ENCODE assay signal across 8 mouse cellular contexts in the genomic region with DNA sequence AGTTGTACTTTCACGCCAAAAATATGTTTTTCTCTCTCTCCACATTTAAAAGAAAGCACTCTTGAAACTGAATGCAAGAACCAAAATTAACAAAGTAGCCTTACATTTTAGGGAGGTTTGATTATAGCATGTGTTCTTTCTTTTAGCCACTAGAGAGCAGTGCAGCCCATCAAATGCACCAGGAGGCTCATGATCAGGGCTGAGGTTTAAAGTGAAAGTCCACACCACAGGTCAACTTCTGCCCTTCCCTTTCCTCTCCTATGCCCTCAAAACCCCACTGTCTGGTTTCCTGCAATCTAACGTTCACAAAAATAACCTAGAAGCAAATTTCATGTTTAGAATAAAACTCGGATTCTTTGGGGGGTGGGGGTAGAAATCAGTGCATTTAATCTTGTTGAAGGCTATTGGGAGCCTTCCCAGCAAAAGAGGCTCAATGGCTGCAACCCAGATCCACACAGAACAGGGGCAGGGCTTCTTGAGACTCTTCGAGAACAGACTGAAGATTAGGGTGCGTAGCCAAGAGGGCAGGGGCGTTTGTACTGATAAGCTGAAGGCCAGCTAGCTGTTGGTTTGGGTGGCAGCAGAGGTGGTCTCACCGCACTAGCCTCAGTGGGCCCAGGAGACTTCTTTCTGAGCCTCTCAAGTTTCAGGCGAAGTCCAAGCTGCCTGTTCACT. TPM values are rescaled to one million over a fixed set of nuclear protein-coding genes. Genes with fewer than 3 reads are reported as not detected.
DNase-seq lines count a peak whose midpoint lies in the region; ATAC-seq lines count a peak whose summit lies in the region.

No protein-coding gene starts in this region.

- no peaks in the 10 kb centered on the region for H3K9me3 ChIP-seq in embryonic facial prominence, embryonic 14.5 days (ENCODE audit: control insufficient read depth, low read length)

- H3K4me2 ChIP-seq in embryonic facial prominence, embryonic 14.5 days (ENCODE audit: low read depth, low read length), result peak overlapping the region; percentile 30

- WGBS in embryonic facial prominence, embryonic 14.5 days, result 33% methylated on average over 8 of the region's 8 CpGs
- WGBS in large intestine, adult 2 months, result 35% methylated on average over 8 of the region's 8 CpGs

- peak overlapping the region; percentile 16; the same call in 1 of the 2 replicates for H3K4me3 ChIP-seq in embryonic facial prominence, embryonic 14.5 days (ENCODE audit: low read depth, low read length)

- H3K36me3 ChIP-seq in embryonic facial prominence, embryonic 14.5 days (ENCODE audit: control insufficient read depth, insufficient read depth, low read length), result no peaks in the 10 kb centered on the region
- no peaks in the 10 kb centered on the region for H3K36me3 ChIP-seq in splenic B cell, adult 2 months (ENCODE audit: control insufficient read depth, insufficient read depth, low read length, poor library complexity, severe bottlenecking)

- H3K27me3 ChIP-seq in embryonic facial prominence, embryonic 14.5 days (replicated peaks; ENCODE audit: control insufficient read depth, insufficient read depth, low read length), result no peaks in the 10 kb centered on the region
- no peaks in the 10 kb centered on the region for H3K27me3 ChIP-seq in splenic B cell, adult 2 months (ENCODE audit: control insufficient read depth, insufficient read depth, low read length, poor library complexity, severe bottlenecking)

- H3K4me1 ChIP-seq in embryonic facial prominence, embryonic 14.5 days (ENCODE audit: control insufficient read depth, insufficient read depth, low read length), result no peaks in the 10 kb centered on the region

- 0 out of 2 replicates have a peak, but pooled peaks have one; percentile 63 for ATAC-seq in embryonic facial prominence, embryonic 14.5 days (ENCODE audit: low read depth)
- ATAC-seq in megakaryocyte, adult 5-6 weeks (ENCODE audit: poor library complexity, severe bottlenecking), result peak; percentile 84

- no peak overlapping the region for H3K9ac ChIP-seq in embryonic facial prominence, embryonic 14.5 days (ENCODE audit: low read depth, low read length)

- H3K27ac ChIP-seq in embryonic facial prominence, embryonic 14.5 days (replicated peaks; ENCODE audit: low read depth, low read length), result no peak overlapping the region

- peak; percentile 32 for DNase-seq in layer of hippocampus, adult 11-12 months (ENCODE audit: low spot score)
- DNase-seq in layer of hippocampus, adult 9-11 months, result no peak
- peak; percentile 49 for DNase-seq in adrenal gland, postnatal 10 days
- peak; percentile 54 for DNase-seq in embryonic facial prominence, embryonic 14.5 days (ENCODE audit: low spot score)
- DNase-seq in heart, postnatal 4 days, result peak; percentile 49
- DNase-seq in large intestine, adult 2 months (ENCODE audit: low read depth, low spot score), result peak; percentile 21
- peak; percentile 38 for DNase-seq in splenic B cell, adult 2 months (ENCODE audit: low read depth, low spot score)

RNA-seq across cellular contexts. Expression of gene Zfp770, which starts 59.3 kb away (rescaled TPM):
- total RNA-seq in adrenal gland, postnatal 10 days (2021), result 10 to 100 TPM; 11.2 to 13.9 TPM
- 4.8 and 6.7 TPM in 2 replicates for polyA plus RNA-seq in embryonic facial prominence, embryonic 14.5 days (2014; fragmentation: Nextera tagmentation; extraction: Ambion mirVana)
- total RNA-seq in heart, postnatal 4 days (2021), result 10 to 100 TPM; 14.7 to 15.5 TPM
- 0.73 and 1.1 TPM in 2 replicates for polyA plus RNA-seq in large intestine, adult 2 months (2012; rRNA removed)
- total RNA-seq in megakaryocyte, adult 5-6 weeks (2015), result 6.8 and 6.9 TPM in 2 replicates
- 3.6 and 4.2 TPM in 2 replicates for total RNA-seq in megakaryocyte, adult 5-6 weeks (2017)
